Mouse (Mus musculus): ENCODE results near the gene Camk2g. TPM values are rescaled to one million over a fixed set of nuclear protein-coding genes. Genes with fewer than 3 reads are reported as not detected.

The Camk2g gene
- polyA plus RNA-seq, 2 experiments, result 3.9 to 5.4 TPM

DNA sequence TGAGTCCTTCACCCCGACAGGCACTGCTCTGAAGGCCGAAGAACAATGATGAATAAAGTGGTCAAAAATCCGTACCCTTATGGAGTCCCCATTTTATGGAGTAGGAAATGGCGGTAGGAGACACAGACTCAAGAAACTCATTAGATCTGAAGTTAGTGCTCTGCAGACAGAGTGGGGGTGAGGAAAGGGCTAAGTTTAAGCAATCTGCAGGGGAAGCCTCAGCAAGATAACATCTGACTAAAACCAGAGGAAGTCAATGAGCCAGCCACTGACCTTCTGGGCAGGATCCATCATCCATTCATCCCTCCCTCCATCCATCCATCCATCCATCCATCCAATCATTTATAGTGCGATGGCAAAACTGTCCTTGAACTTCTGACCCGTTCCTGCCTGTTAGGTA, 10.4 kb downstream of the Camk2g start:
- Histone ChIP-seq H3K4me2 (ENCODE audit: low read depth) (no peak overlapping the region), H3K9ac (replicated peaks) (no peak overlapping the region), H3K4me3 (ENCODE audit: insufficient read depth in 1 of 2, low read depth in 2 of 2, low read length in 2 of 2) (no peak overlapping the region), H3K27me3 (ENCODE audit: control insufficient read depth, insufficient read depth, low read length) (no peaks in the 10 kb centered on the region), H3K9me3 (ENCODE audit: control insufficient read depth, low read length) (no peaks in the 10 kb centered on the region), H3K36me3 (replicated peaks; ENCODE audit: control insufficient read depth, insufficient read depth, low read depth) (peaks cover 2% of the 10 kb centered on the region), H3K4me1 (replicated peaks; ENCODE audit: control insufficient read depth in 2 of 2, insufficient read depth in 2 of 2, low read length in 1 of 2) (peaks cover 0 to 18% of the 10 kb centered on the region in 2 experiments; a peak in 2 of 4 replicates), H3K27ac (no peak overlapping the region)
- WGBS (ENCODE audit: insufficient replicate concordance), result 68% methylated on average over 6 of the region's 6 CpGs
- ATAC-seq (ENCODE audit: insufficient read depth), result no peak
- DNase-seq (ENCODE audit: low read depth in 3 of 3, low spot score in 3 of 3), result no peak
- TF ChIP-seq EP300 (IDR thresholded peaks at IDR 0.05; ENCODE audit: low read depth) (no peak), CTCF (IDR thresholded peaks at IDR 0.05; ENCODE audit: low read depth) (no peak)

DNA sequence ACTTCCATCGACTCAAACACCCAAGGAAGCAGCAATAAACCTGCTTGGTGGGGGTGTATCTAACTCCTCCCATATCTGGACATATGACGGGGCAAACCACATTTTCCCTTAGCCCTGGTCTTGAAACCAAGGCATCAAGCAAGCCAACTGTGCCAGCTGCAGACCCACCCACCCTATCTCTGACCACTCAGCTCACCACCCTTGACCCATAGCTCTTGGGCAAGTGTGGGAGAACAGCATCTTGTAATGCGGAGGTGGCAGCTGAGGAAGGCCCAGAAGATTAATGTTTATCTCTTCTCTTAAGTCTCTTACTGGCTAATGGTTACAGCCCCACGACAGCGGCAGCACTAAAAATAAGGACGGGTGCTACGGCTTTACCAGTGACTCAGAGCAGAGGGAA, 11.0 kb downstream of the Camk2g start:
- no peak overlapping the region for H3K4me2 ChIP-seq (ENCODE audit: low read depth)
- H3K4me1 ChIP-seq (replicated peaks; ENCODE audit: control insufficient read depth in 2 of 2, insufficient read depth in 2 of 2, low read length in 1 of 2), result peaks cover 0 to 18% of the 10 kb centered on the region in 2 experiments; a peak in 2 of 4 replicates
- DNase-seq (ENCODE audit: low read depth in 3 of 3, low spot score in 3 of 3) (no peak), ATAC-seq (ENCODE audit: insufficient read depth) (no peak)
- TF ChIP-seq EP300 (IDR thresholded peaks at IDR 0.05; ENCODE audit: low read depth) (no peak), CTCF (IDR thresholded peaks at IDR 0.05; ENCODE audit: low read depth) (no peak)
- no peak overlapping the region for H3K4me3 ChIP-seq (ENCODE audit: insufficient read depth in 1 of 2, low read depth in 2 of 2, low read length in 2 of 2)
- WGBS (ENCODE audit: insufficient replicate concordance), result 56% methylated on average over 7 of the region's 7 CpGs
- no peak overlapping the region for H3K27ac ChIP-seq
- H3K9ac ChIP-seq (replicated peaks), result no peak overlapping the region
- H3K9me3 ChIP-seq (ENCODE audit: control insufficient read depth, low read length), result no peaks in the 10 kb centered on the region
- peaks cover 6% of the 10 kb centered on the region for H3K36me3 ChIP-seq (replicated peaks; ENCODE audit: control insufficient read depth, insufficient read depth, low read depth)
- no peaks in the 10 kb centered on the region for H3K27me3 ChIP-seq (ENCODE audit: control insufficient read depth, insufficient read depth, low read length)

- Histone ChIP-seq H3K9me3 (ENCODE audit: control insufficient read depth, low read length) (no peaks in the 10 kb centered on the region), H3K27ac (no peak overlapping the region), H3K4me3 (ENCODE audit: insufficient read depth in 1 of 2, low read depth in 2 of 2, low read length in 2 of 2) (no peak overlapping the region), H3K27me3 (ENCODE audit: control insufficient read depth, insufficient read depth, low read length) (no peaks in the 10 kb centered on the region), H3K36me3 (replicated peaks; ENCODE audit: control insufficient read depth, insufficient read depth, low read depth) (peaks cover 6% of the 10 kb centered on the region), H3K4me2 (ENCODE audit: low read depth) (no peak overlapping the region), H3K9ac (replicated peaks) (no peak overlapping the region), H3K4me1 (replicated peaks; ENCODE audit: control insufficient read depth in 2 of 2, insufficient read depth in 2 of 2, low read length in 1 of 2) (peaks cover 0 to 5% of the 10 kb centered on the region in 2 experiments; a peak in 2 of 4 replicates)
- ATAC-seq (ENCODE audit: insufficient read depth) (no peak), DNase-seq (ENCODE audit: low read depth in 3 of 3, low spot score in 3 of 3) (no peak)
- WGBS (ENCODE audit: insufficient replicate concordance), result 69% methylated on average over 8 of the region's 8 CpGs
- no peak for TF ChIP-seq EP300 (IDR thresholded peaks at IDR 0.05; ENCODE audit: low read depth)
- TF ChIP-seq CTCF (IDR thresholded peaks at IDR 0.05; ENCODE audit: low read depth), result no peak
Measured at GRCm38 (mm10) chr14:20780217-20780616, 13.7 kb downstream of the Camk2g start.

- ATAC-seq (ENCODE audit: insufficient read depth) (no peak), DNase-seq (ENCODE audit: low read depth in 3 of 3, low spot score in 3 of 3) (no peak)
- no peaks in the 10 kb centered on the region for H3K27me3 ChIP-seq (ENCODE audit: control insufficient read depth, insufficient read depth, low read length)
- H3K4me1 ChIP-seq (replicated peaks; ENCODE audit: control insufficient read depth in 2 of 2, insufficient read depth in 2 of 2, low read length in 1 of 2), result no peaks in the 10 kb centered on the region; a peak in 1 of 4 replicates
- peaks cover 6% of the 10 kb centered on the region for H3K36me3 ChIP-seq (replicated peaks; ENCODE audit: control insufficient read depth, insufficient read depth, low read depth)
- no peak overlapping the region for H3K4me2 ChIP-seq (ENCODE audit: low read depth)
- no peak overlapping the region for H3K27ac ChIP-seq
- no peaks in the 10 kb centered on the region for H3K9me3 ChIP-seq (ENCODE audit: control insufficient read depth, low read length)
- H3K9ac ChIP-seq (replicated peaks), result no peak overlapping the region
- H3K4me3 ChIP-seq (ENCODE audit: insufficient read depth in 1 of 2, low read depth in 2 of 2, low read length in 2 of 2), result no peak overlapping the region
- 72% methylated on average over 8 of the region's 8 CpGs for whole genome bisulfite sequencing (ENCODE audit: insufficient replicate concordance)
- TF ChIP-seq EP300 (IDR thresholded peaks at IDR 0.05; ENCODE audit: low read depth), result no peak
- TF ChIP-seq CTCF (IDR thresholded peaks at IDR 0.05; ENCODE audit: low read depth), result no peak
Measured at GRCm38 (mm10) chr14:20778496-20778895, 15.4 kb downstream of the Camk2g start.

DNA sequence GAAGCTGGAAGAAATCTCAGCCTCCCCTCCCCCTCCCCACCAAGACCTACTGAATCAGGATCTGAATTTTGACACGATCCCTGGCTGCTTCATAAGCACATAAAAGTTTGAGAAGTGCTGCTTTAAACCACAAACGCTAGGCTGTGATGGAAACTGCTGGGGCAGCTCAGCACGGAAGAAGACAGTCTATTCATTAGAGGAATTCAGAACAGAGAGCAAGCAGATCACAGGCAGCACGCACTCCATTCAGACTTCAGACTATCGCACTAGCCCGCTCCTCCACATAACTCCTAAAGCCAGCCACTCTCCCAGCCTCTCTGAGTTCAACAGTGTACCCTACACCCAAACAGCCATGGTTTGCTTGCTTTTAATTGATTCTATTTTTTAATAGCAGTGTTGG, 18.2 kb downstream of the Camk2g start:
- 57% methylated on average over 6 of the region's 6 CpGs for WGBS (ENCODE audit: insufficient replicate concordance)
- H3K9ac ChIP-seq (replicated peaks), result no peak overlapping the region
- no peak overlapping the region for H3K4me3 ChIP-seq (ENCODE audit: insufficient read depth in 1 of 2, low read depth in 2 of 2, low read length in 2 of 2)
- ATAC-seq (ENCODE audit: insufficient read depth) (no peak), DNase-seq (ENCODE audit: low read depth in 3 of 3, low spot score in 3 of 3) (no peak)
- no peak overlapping the region for H3K4me2 ChIP-seq (ENCODE audit: low read depth)
- H3K9me3 ChIP-seq (ENCODE audit: control insufficient read depth, low read length), result no peaks in the 10 kb centered on the region
- H3K27me3 ChIP-seq (ENCODE audit: control insufficient read depth, insufficient read depth, low read length), result no peaks in the 10 kb centered on the region
- no peak overlapping the region for H3K27ac ChIP-seq
- H3K4me1 ChIP-seq (replicated peaks; ENCODE audit: control insufficient read depth in 2 of 2, insufficient read depth in 2 of 2, low read length in 1 of 2), result no peaks in the 10 kb centered on the region; a peak in 1 of 4 replicates
- H3K36me3 ChIP-seq (replicated peaks; ENCODE audit: control insufficient read depth, insufficient read depth, low read depth), result peaks cover 6% of the 10 kb centered on the region
- TF ChIP-seq EP300 (IDR thresholded peaks at IDR 0.05; ENCODE audit: low read depth), result no peak
- TF ChIP-seq CTCF (IDR thresholded peaks at IDR 0.05; ENCODE audit: low read depth), result no peak

Measured in liver, embryonic 14.5 days (tissue).